Mouse (Mus musculus) liver, adult 2 months (tissue): ENCODE measurements around the gene Nol10. TPM values are rescaled to one million over a fixed set of nuclear protein-coding genes. Genes with fewer than 3 reads are reported as not detected.

Experiments used
- DNase-seq: peaks from one replicate; pipeline ENCODE4 v3.0.0-alpha.2; 2011; ENCODE audit warnings: low read depth, low spot score; ENCODE audit errors: extremely low read depth
- H3K27ac ChIP-seq: fragments of 200-500 bp; replicated peaks from 2 replicates; pipeline ENCODE4 v1.5.1; 2012; ENCODE audit warnings: low read depth, mild to moderate bottlenecking, control low read depth, inconsistent platforms, low read length; ENCODE audit not compliant: insufficient read depth
- H3K27me3 ChIP-seq: fragments of 200-500 bp; 2 replicates; pipeline ENCODE4 v1.6.1; 2012; ENCODE audit warnings: mild to moderate bottlenecking, moderate library complexity, low read length, inconsistent platforms; ENCODE audit not compliant: control insufficient read depth, insufficient read depth
- H3K36me3 ChIP-seq: fragments of 200-500 bp; 2 replicates; pipeline ENCODE4 v1.6.1; 2012; ENCODE audit warnings: low read length, inconsistent platforms; ENCODE audit not compliant: control insufficient read depth, insufficient read depth
- H3K4me1 ChIP-seq: fragments of 200-500 bp; 2 replicates; pipeline ENCODE4 v1.6.1; 2011; ENCODE audit warnings: low read length; ENCODE audit not compliant: control insufficient read depth, insufficient read depth
- H3K4me3 ChIP-seq: fragments of 200-500 bp; 2 replicates; pipeline ENCODE4 v1.5.1; 2011; ENCODE audit warnings: low read depth, mild to moderate bottlenecking, control low read depth, low read length, moderate library complexity; ENCODE audit not compliant: insufficient read depth
- H3K79me2 ChIP-seq: fragments of 200-500 bp; 2 replicates; pipeline ENCODE4 v1.6.1; 2012; ENCODE audit warnings: inconsistent platforms, mild to moderate bottlenecking, low read length, moderate library complexity; ENCODE audit not compliant: control insufficient read depth, insufficient read depth
- H3K9ac ChIP-seq: fragments of 200-500 bp; 2 replicates; pipeline ENCODE4 v1.6.1; 2012; ENCODE audit warnings: low read depth, mild to moderate bottlenecking, control low read depth, inconsistent platforms, low read length
- CTCF ChIP-seq: fragments of 200-500 bp; IDR thresholded peaks from 2 replicates; pipeline ENCODE4 v1.5.1; 2011; ENCODE audit warnings: low read depth, low read length, control low read depth
- POLR2A ChIP-seq: fragments of 200-500 bp; IDR thresholded peaks from 2 replicates; pipeline ENCODE4 v1.6.1; 2011; ENCODE audit warnings: low read length, control low read depth; ENCODE audit not compliant: insufficient read depth; ENCODE audit errors: extremely low read depth
- WGBS: fragments of 180-500 bp; shearing (Covaris S2); methylation state at CpG from one replicate; pipeline ENCODE4 v1.1.7; 2018; 5-methylcytosine and 5-hydroxymethylcytosine counted together
- polyA plus RNA-seq: library from polyadenylated mRNA; depleted of rRNA; stranded (reverse); fragments of >200 nt; gene quantifications from 2 replicates; pipeline ENCODE4 v1.2.3, GENCODE M21; 2012
- total RNA-seq: library from RNA; depleted of rRNA; stranded (reverse); fragments of >200 nt; gene quantifications from 2 replicates; pipeline ENCODE4 v1.2.3, GENCODE M21; 2014

Nol10 gene
- total and polyA plus RNA-seq, 2 experiments, result 1.8 to 2.3 TPM

DNA sequence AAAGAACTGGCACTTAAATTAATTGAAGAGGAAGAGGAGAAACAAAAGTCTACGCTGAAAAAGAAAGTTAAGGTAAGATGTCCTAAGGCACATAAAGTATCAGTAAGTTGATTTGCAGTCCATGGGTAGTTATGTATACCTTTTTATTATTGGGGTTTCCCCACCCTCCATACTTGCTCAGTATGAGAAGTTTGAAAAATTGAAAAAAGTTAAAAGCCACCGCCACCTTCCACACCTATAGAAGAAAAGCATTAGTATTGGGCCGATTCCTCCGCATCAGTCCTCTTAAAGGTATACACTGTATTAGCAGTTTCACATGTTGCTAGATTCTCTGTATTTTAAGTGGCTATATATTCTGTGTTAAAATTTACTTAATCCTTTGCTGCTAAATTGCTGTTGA is 58.6 kb downstream of the Nol10 start:
- peaks cover 1% of the 10 kb centered on the region for H3K4me1 ChIP-seq
- WGBS, result 96% methylated on average over 4 of the region's 4 CpGs
- H3K27ac ChIP-seq, result no peak overlapping the region
- no peak for TF ChIP-seq POLR2A
- TF ChIP-seq CTCF, result no peak
- H3K79me2 ChIP-seq, result no peaks in the 10 kb centered on the region
- no peak overlapping the region for H3K9ac ChIP-seq
- no peak overlapping the region for H3K4me3 ChIP-seq
- no peak for DNase-seq
- no peaks in the 10 kb centered on the region for H3K27me3 ChIP-seq
- peaks cover 29% of the 10 kb centered on the region for H3K36me3 ChIP-seq

DNA sequence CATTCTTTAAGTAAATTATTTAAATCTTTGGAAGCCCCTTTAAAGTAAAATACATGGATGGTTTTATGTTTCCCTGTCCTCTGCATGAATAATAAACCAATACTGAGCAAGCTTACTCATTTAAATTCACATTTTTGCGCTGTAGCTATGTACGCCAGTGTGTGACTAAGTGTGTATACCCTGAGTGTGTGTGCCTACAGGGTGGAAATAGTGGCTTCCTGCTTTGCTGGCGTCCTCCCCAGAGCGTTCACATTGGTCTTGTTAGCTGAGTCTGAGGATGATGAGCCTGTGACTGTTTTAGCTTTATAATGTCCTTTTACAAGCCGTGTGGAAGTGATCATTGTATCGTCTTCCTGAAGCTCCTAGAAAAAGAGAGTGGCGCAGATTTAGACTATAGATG is 60.1 kb downstream of the Nol10 start:
- no peak for DNase-seq
- TF ChIP-seq CTCF, result no peak
- TF ChIP-seq POLR2A, result no peak
- no peak overlapping the region for H3K9ac ChIP-seq
- no peak overlapping the region for H3K27ac ChIP-seq
- H3K36me3 ChIP-seq, result peaks cover 28% of the 10 kb centered on the region
- H3K79me2 ChIP-seq, result no peaks in the 10 kb centered on the region
- no peaks in the 10 kb centered on the region for H3K27me3 ChIP-seq
- 97% methylated on average over 7 of the region's 7 CpGs for WGBS
- no peak overlapping the region for H3K4me3 ChIP-seq
- H3K4me1 ChIP-seq, result no peaks in the 10 kb centered on the region

DNA sequence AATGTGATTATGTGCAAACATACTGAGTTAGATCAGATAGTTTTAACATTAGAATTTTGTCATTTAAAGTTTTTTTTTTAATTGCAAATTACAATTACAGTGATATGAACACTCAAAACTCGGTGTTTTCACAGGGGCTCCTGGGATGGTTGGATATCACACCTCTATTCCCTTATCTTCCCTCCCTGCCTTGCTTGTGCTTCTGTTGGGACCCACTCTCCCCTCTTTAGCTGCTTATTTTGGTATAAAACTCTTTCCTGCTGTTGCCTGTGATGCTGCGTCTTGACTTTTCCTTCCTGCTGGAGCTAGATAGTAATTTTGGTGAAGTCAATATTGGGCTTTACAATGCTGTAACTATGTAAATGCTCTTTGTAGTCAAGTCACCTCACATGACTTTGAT is 63.0 kb downstream of the Nol10 start:
- H3K4me1 ChIP-seq, result no peaks in the 10 kb centered on the region
- DNase-seq, result no peak
- TF ChIP-seq POLR2A (no peak), CTCF (no peak)
- H3K36me3 ChIP-seq, result peaks cover 19% of the 10 kb centered on the region
- WGBS, result 81% methylated on average over 2 of the region's 2 CpGs
- H3K79me2 ChIP-seq, result no peaks in the 10 kb centered on the region
- H3K4me3 ChIP-seq, result no peak overlapping the region
- H3K27ac ChIP-seq, result no peak overlapping the region
- no peak overlapping the region for H3K9ac ChIP-seq
- no peaks in the 10 kb centered on the region for H3K27me3 ChIP-seq

DNA sequence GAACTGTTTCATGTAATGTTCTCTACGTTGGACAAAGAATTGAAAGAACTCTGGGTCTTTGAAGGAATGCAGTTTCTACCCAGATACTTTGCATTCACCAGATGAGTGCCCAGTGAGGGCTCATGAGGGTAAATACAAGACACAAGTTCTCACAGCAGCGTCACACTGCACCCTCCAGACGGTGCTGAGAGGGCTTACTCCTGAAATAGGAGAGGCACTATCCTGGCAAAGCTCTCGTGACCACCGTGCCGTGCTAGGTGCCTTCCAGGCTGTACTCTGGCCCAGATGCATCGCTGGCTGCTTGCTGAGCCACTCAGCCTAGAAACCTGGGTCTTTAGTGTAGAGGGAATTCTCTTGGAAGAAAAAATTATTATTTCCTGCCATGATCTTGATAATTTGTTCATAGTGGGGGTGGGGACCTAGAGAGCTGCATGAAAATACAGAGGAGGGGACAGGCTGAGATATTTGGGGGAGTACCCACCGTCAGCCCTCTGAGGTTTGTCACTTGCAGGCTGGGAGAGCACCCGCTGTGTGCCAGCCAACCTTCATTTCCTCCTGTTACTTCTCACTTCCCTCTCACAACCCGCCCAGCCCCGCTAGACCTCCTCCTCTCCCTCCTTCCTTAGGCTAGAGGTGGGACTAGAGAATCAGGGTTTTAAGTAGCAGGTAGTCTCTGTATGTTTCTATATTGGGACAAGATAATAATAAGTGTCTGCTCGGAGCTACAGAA is 63.7 kb downstream of the Nol10 start:
- Histone ChIP-seq H3K27me3 (no peaks in the 10 kb centered on the region), H3K4me3 (no peak overlapping the region), H3K27ac (no peak overlapping the region), H3K4me1 (no peaks in the 10 kb centered on the region), H3K36me3 (peaks cover 20% of the 10 kb centered on the region), H3K79me2 (no peaks in the 10 kb centered on the region), H3K9ac (no peak overlapping the region)
- no peak for DNase-seq
- WGBS, result 79% methylated on average over 12 of the region's 12 CpGs
- TF ChIP-seq POLR2A (no peak), CTCF (no peak)

DNA sequence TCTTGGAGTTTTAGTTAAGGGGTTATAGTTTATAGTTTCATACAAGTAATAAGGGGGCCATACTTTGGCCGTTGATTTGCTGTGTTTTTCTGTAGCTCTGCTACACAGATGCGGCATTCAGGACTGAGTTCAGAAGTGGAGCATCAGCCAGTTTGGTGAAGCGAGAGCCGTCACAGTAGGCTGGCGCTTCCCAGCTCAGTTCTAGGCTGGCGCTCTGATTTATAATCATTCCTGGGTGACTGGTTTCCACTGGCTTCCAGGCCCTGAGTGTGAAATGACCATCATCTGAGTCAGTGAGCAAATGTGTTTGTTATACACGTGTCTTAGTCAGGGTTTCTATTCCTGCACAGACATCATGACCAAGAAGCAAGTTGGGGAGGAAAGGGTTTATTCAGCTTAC is 66.5 kb downstream of the Nol10 start:
- no peaks in the 10 kb centered on the region for H3K79me2 ChIP-seq
- H3K4me1 ChIP-seq, result no peaks in the 10 kb centered on the region
- no peak for DNase-seq
- no peaks in the 10 kb centered on the region for H3K27me3 ChIP-seq
- H3K4me3 ChIP-seq, result no peak overlapping the region
- peaks cover 25% of the 10 kb centered on the region for H3K36me3 ChIP-seq
- no peak for TF ChIP-seq POLR2A
- TF ChIP-seq CTCF, result no peak
- H3K27ac ChIP-seq, result no peak overlapping the region
- WGBS, result 95% methylated on average over 7 of the region's 7 CpGs
- no peak overlapping the region for H3K9ac ChIP-seq

GRCm38 (mm10) chr12:17420168-17420810 is 72.0 kb downstream of the Nol10 start:
- Histone ChIP-seq H3K36me3 (peaks cover 28% of the 10 kb centered on the region), H3K27ac (no peak overlapping the region), H3K4me1 (peaks cover 2% of the 10 kb centered on the region; the same call in 1 of the 2 replicates), H3K9ac (no peak overlapping the region), H3K79me2 (no peaks in the 10 kb centered on the region), H3K4me3 (no peak overlapping the region), H3K27me3 (no peaks in the 10 kb centered on the region)
- TF ChIP-seq CTCF (no peak), POLR2A (no peak)
- no peak for DNase-seq
- 34% methylated on average over 3 of the region's 3 CpGs for WGBS
